Mouse (Mus musculus) CD4-positive helper T cell, adult 2 months (primary cell): Measurements from ENCODE around the gene Thsd7a.

Experiments used
- DNase-seq: peaks from one replicate; pipeline ENCODE4 v3.0.0-alpha.2; 2012; ENCODE audit warnings: low read depth, missing footprints, low spot score

Gene Thsd7a

GRCm38 (mm10) chr6:12393574-12394380, 355.4 kb downstream of the Thsd7a start:
- DNase-seq = no peak

GRCm38 (mm10) chr6:12386731-12387130, 362.5 kb downstream of the Thsd7a start:
- DNase-seq = no peak

GRCm38 (mm10) chr6:12385591-12385990, 363.6 kb downstream of the Thsd7a start:
- no peak for DNase-seq

GRCm38 (mm10) chr6:12381136-12381778, 368.0 kb downstream of the Thsd7a start:
- DNase-seq = no peak

GRCm38 (mm10) chr6:12380717-12381116, 368.5 kb downstream of the Thsd7a start:
- DNase-seq = no peak

- no peak for DNase-seq
These were observed 390.5 kb downstream of the Thsd7a start for GRCm38 (mm10) chr6:12358737-12359136.

GRCm38 (mm10) chr6:12353573-12353972, 395.6 kb downstream of the Thsd7a start:
- no peak for DNase-seq

- DNase-seq = no peak
These were observed 397.0 kb downstream of the Thsd7a start for GRCm38 (mm10) chr6:12352165-12352719.

GRCm38 (mm10) chr6:12350753-12351152, 398.5 kb downstream of the Thsd7a start:
- no peak for DNase-seq

- no peak for DNase-seq
These were observed 400.0 kb downstream of the Thsd7a start for GRCm38 (mm10) chr6:12349105-12349759.

GRCm38 (mm10) chr6:12348667-12349066, 400.5 kb downstream of the Thsd7a start:
- no peak for DNase-seq

- DNase-seq = no peak
These were observed 412.3 kb downstream of the Thsd7a start for GRCm38 (mm10) chr6:12336590-12337584.

- DNase-seq = peak; percentile 48
These were observed 433.9 kb downstream of the Thsd7a start for GRCm38 (mm10) chr6:12315070-12315909.

GRCm38 (mm10) chr6:12307502-12307901, 441.7 kb downstream of the Thsd7a start:
- DNase-seq = no peak

GRCm38 (mm10) chr6:12262641-12263400, 486.4 kb downstream of the Thsd7a start:
- DNase-seq = no peak
